Mouse (Mus musculus): ENCODE data around the gene Atp2b2. TPM values are rescaled to one million over a fixed set of nuclear protein-coding genes. Genes with fewer than 3 reads are reported as not detected.

The Atp2b2 gene
- under 1 TPM; 0.55 TPM for total RNA-seq (2021)

GRCm38 (mm10) chr6:114042332-114042731 is at the start of gene Atp2b2:
Atp2b2 (minus strand) TSS chr6:114042613.
- intact Hi-C loops (cut with DNase I) = no loop called here
- DNase-seq = no peak

DNA sequence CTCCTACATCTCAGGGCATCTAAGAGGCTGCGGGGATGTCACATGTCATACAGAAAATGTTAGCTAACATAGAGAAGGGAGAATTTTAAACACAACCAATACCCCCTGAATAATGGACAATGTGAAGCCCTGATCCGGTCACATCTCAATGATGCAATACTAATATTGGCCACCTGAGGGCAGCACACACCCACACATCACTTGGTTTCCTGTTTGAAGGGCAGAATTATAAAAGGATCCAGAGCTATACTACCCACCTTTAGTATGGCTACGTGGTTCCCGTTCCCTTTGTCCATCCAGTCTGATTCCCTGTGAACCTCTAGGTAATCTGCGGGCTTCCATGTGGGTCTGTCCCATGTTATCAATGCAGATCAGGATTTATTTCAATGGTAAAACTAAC is 47.2 kb upstream of the Atp2b2 start:
- intact Hi-C loops (cut with DNase I) = loop anchor here (1.0 to 5.0 kb wide), 6 partner anchors 110 to 608 kb away; no protein-coding TSS in a partner anchor
- peak; percentile 48 to 82 for DNase-seq

- peak; percentile 24 to 54 for DNase-seq
- intact Hi-C loops (cut with DNase I) = loop anchor here (5.0 kb wide), 2 partner anchors 375 to 610 kb away; no protein-coding TSS in a partner anchor
These were observed 44.7 kb upstream of the Atp2b2 start for GRCm38 (mm10) chr6:114087106-114087505.

GRCm38 (mm10) chr6:114078556-114078955 is 36.1 kb upstream of the Atp2b2 start:
- intact Hi-C loops (cut with DNase I) = no loop called here
- DNase-seq = no peak

- peak; percentile 37 to 55 for DNase-seq
- intact Hi-C loops (cut with DNase I) = loop anchor here (1.0 kb wide), 1 partner anchor 315 kb away; no protein-coding TSS in a partner anchor
These were observed 34.1 kb upstream of the Atp2b2 start for GRCm38 (mm10) chr6:114076560-114076959.

DNA sequence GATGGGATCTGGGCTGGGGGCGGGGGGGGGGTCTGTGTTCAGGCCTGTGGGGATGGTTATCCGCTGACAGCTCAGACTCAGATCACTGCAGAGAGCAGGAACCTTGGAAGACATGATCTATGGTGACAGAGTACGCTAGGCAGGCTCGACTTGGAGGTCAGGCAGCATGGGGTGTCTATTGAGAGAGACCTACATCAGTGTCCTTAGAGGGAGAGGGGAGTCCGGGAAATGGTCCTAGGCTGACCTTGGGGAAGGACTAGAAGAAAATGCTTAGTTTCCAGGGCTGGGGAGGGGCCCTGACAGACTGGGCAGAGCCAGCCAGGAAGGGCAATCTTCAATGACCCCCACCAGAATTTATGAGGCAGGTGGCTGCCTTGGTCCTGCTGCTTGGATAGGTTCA is 33.6 kb upstream of the Atp2b2 start:
- intact Hi-C loops (cut with DNase I) = loop anchor here (1.0 kb wide), 1 partner anchor 315 kb away; no protein-coding TSS in a partner anchor
- no peak for DNase-seq

GRCm38 (mm10) chr6:114074929-114075328 is 32.5 kb upstream of the Atp2b2 start:
- intact Hi-C loops (cut with DNase I) = no loop called here
- no peak for DNase-seq

DNA sequence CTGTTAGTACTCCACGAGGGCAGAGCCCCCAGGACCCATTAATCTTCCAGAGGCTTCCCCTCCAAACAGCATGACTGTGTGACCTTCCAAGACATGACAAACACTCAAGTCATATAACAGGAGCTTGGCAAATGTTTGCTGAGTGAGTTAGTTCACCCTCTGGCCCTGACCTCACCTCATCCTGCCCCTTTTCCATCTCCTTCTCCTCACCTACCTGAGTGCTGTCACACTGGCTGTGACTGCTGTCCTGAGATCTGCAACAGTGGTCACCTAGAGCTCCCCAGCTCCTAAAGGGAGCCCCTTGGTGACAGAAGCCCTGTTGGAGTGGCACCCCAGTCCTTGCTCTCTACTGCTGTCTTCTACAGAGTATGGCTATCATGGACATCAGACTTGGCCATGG is 31.8 kb upstream of the Atp2b2 start:
- intact Hi-C loops (cut with DNase I) = no loop called here
- DNase-seq = no peak

GRCm38 (mm10) chr6:114071564-114071963 is 29.2 kb upstream of the Atp2b2 start:
- peak; percentile 36 to 66 for DNase-seq
- intact Hi-C loops (cut with DNase I) = loop anchor here (1.0 kb wide), 1 partner anchor 310 kb away; no protein-coding TSS in a partner anchor

DNA sequence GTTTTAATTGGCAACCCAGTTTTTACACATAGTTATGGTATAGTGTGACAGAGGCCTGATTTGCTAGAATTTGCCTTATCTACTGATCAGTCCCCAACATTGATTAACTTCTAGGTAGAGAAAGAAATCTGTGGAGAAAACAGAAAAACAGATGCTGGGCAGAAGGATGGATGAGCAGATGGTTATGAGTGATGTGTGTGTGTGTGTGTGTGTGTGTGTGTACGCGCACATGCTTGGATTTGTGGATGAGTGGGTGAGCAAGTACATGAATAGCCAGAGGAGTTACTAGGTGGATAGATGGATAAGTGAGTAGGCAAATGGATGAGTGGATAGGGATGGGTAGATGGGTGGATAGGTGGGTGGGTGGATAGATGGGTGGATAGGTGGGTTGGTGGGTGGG is 20.7 kb upstream of the Atp2b2 start:
- DNase-seq = no peak
- intact Hi-C loops (cut with DNase I) = no loop called here

DNA sequence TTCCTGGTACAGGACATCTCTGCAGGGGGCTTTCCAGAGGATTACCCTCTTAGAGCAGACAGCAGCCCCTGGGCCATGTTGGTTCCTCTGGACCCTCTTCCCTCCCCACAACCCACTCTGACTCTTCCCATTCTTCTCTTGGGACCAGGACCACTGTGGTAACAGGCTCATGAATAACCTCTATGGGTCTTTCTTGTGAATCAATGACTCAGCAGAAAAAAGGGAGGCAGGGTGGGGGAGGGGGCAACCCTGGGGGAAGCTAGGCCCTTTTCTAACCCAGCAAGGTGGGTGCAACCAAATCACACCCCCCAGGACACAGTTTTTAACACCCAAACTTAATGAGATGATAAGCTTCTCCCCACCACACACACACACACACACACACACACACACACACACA is 20.3 kb upstream of the Atp2b2 start:
- intact Hi-C loops (cut with DNase I) = no loop called here
- no peak for DNase-seq

DNA sequence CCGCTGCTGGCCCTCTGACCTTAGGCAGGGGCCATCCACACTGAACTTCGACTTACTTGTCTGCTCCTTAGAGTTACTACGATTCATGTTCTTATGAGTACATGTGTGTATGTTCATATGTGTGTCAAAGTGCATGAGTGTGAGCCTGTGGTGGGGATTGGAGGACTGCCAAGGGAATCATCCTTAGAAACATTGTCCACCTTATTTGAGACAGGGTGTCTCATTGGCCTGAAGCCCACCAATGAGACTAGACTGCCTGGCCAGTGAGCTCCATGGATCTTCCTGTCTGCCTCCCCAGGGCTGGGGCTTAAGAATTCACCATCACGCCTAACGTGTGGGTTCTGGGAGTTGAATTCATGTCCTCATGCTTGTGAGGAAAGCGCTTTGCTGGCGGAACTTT is 16.8 kb upstream of the Atp2b2 start:
- DNase-seq = no peak
- intact Hi-C loops (cut with DNase I) = no loop called here

DNA sequence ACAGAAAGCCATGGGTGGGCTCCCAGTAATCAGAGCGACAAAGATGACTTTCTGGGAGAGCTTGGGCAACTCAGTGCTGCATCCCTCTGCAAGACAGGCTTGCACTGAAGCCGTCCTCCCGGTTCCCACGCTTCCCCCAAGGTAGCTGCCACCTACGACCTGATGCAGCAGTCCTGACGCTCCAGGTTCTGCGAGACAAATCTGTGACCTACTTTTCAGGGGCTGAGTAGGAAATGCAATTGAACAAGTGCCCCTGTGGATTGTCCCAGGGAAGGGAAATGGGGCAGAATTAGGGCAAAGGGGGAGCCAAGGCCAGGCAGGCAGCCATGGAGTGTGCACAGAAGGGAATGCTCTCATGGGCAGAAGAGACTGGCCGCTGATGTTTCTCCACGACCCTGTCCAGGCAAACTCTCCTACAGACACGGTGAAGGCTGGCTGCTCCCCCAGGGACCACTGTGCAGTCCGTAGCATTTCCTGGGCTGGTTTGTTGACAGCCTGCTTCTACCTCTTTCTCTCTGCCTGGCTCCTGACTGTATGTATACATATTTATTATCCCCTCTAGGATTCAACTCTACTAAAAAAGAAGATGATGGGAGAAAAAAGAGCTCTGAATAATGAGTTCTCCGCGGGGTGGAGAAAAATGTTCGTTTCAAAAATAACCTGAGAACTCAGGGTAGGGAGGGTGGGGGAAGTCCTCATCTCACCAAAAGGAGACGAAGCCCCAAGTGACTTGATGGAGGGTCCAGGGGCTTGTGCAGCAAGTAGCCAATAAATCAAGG is 15.8 kb upstream of the Atp2b2 start:
- intact Hi-C loops (cut with DNase I) = no loop called here
- no peak for DNase-seq

GRCm38 (mm10) chr6:114055311-114055710 is 12.9 kb upstream of the Atp2b2 start:
- DNase-seq = no peak
- intact Hi-C loops (cut with DNase I) = no loop called here

DNA sequence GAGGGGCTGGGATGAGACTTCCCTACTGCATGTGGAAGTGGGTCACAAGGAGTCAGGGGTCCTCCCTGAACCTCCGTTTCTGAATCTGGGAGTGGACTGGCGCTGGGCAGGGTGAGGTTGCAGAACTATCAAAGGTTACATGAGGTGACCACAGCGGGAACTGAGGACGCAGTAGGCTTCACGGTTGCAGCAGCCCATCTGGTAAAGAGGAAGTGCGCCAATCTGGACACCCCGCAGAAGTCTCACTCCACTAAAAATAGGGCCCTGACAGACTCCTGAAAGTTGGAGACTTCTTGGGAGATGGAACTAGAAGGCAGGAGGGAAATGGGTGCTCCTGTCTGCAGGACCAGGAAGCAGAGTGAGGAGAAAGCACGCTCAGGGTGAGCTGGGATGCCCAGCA is 2.5 kb upstream of the Atp2b2 start:
- DNase-seq = no peak
- intact Hi-C loops (cut with DNase I) = no loop called here

- intact Hi-C loops (cut with DNase I) = no loop called here
- DNase-seq = no peak
These were observed 423 bp upstream of the Atp2b2 start for GRCm38 (mm10) chr6:114042836-114043235.

GRCm38 (mm10) chr6:114041911-114042284 is 515 bp downstream of the Atp2b2 start:
- intact Hi-C loops (cut with DNase I) = no loop called here

GRCm38 (mm10) chr6:114041097-114041910 is 1.1 kb downstream of the Atp2b2 start:
- peak in 1 of 2 experiments; percentile 7 for DNase-seq
- intact Hi-C loops (cut with DNase I) = no loop called here

More at GRCm38 (mm10) chr6:114041911-114042284, 515 bp downstream of the Atp2b2 start:
- DNase-seq = no peak

GRCm38 (mm10) chr6:114035704-114036103 is 6.7 kb downstream of the Atp2b2 start:
- intact Hi-C loops (cut with DNase I) = no loop called here
- no peak for DNase-seq

- no peak for DNase-seq
- intact Hi-C loops (cut with DNase I) = no loop called here
These were observed 9.6 kb downstream of the Atp2b2 start for GRCm38 (mm10) chr6:114032822-114033221.

- DNase-seq = no peak
- intact Hi-C loops (cut with DNase I) = no loop called here
These were observed 18.6 kb downstream of the Atp2b2 start for GRCm38 (mm10) chr6:114023794-114024193.

DNA sequence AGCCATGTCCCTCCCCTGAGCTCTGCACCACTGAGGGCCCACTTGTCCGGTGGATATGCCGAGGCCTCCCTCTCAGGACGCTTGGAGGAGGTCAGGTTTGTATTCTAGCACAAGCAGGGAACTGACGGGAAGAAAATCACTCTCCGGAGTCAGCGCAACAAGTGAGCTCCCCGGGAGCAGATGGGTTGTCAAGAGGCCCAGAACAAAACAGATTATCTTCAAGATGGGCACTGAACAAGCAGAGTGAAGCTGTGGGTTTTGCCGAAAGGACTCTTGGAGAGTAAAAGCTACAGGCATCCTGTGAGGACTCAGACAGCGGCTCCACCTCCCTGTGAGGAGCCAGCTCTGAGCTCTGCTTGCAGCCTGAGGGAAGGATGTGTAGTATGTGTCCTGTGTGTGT is 20.3 kb downstream of the Atp2b2 start:
- intact Hi-C loops (cut with DNase I) = no loop called here
- DNase-seq = no peak

Data from heart, postnatal 10 days (tissue).